Mouse (Mus musculus): Measurements from ENCODE around the gene Chsy1.

GRCm38 (mm10) chr7:66149506-66149905, 40.2 kb downstream of the Chsy1 start:
- no peak for TF ChIP-seq CTCF (IDR thresholded peaks at IDR 0.05; ENCODE audit: low read depth, low read length)
- no peak for TF ChIP-seq POLR2A (IDR thresholded peaks at IDR 0.05; ENCODE audit: extremely low read depth, insufficient read depth, low read length)

Measured in liver, adult 2 months (tissue).